Mouse (Mus musculus) hindbrain, embryonic 14.5 days (tissue): ENCODE data around the gene B3galt4. TPM values are rescaled to one million over a fixed set of nuclear protein-coding genes. Genes with fewer than 3 reads are reported as not detected.

ENCODE experiments used
- ATAC-seq: fragments of 200-750 bp; cut with Nextera tagmentation; 2 replicates; pipeline ENCODE4 v1.8.0; 2017; ENCODE audit warnings: moderate number of reproducible peaks, mild to moderate bottlenecking, moderate TSS enrichment, moderate library complexity; ENCODE audit not compliant: low FRiP score
- DNase-seq: peaks from one replicate; pipeline ENCODE4 v3.0.0-alpha.2; 2015; ENCODE audit warnings: low spot score
- H3K27ac ChIP-seq: fragments of 300-500 bp; sonication (generic); 2 replicates; pipeline ENCODE4 v1.5.1; 2014; ENCODE audit warnings: mild to moderate bottlenecking, moderate library complexity
- H3K27me3 ChIP-seq: fragments of 300-500 bp; sonication (generic); 2 replicates; pipeline ENCODE4 v1.6.1; 2014; ENCODE audit warnings: mild to moderate bottlenecking, low read length, mixed read lengths; ENCODE audit not compliant: control insufficient read depth, insufficient read depth
- H3K36me3 ChIP-seq: fragments of 300-500 bp; sonication (generic); replicated peaks from 2 replicates; pipeline ENCODE4 v1.6.1; 2014; ENCODE audit not compliant: control insufficient read depth, insufficient read depth
- H3K4me1 ChIP-seq: fragments of 300-500 bp; sonication (generic); replicated peaks from 2 replicates; pipeline ENCODE4 v1.6.1; 2014; ENCODE audit warnings: antibody characterized with exemption, low read length, mixed read lengths; ENCODE audit not compliant: control insufficient read depth, insufficient read depth
- H3K4me2 ChIP-seq: fragments of 300-500 bp; sonication (generic); replicated peaks from 2 replicates; pipeline ENCODE4 v1.6.1; 2014; ENCODE audit warnings: mild to moderate bottlenecking, moderate library complexity
- H3K4me3 ChIP-seq: fragments of 300-500 bp; sonication (generic); replicated peaks from 2 replicates; pipeline ENCODE4 v1.5.1; 2014; ENCODE audit warnings: mild to moderate bottlenecking, low read length
- H3K9ac ChIP-seq: fragments of 300-500 bp; sonication (generic); 2 replicates; pipeline ENCODE4 v1.6.1; 2014
- H3K9me3 ChIP-seq: fragments of 300-500 bp; sonication (generic); 2 replicates; pipeline ENCODE4 v1.6.1; 2016; ENCODE audit warnings: low read length; ENCODE audit not compliant: control insufficient read depth
- WGBS: fragments of 180-500 bp; shearing (Covaris S2); extraction: QIAGEN DNeasy Blood & Tissue Kit; methylation state at CpG from one replicate; pipeline ENCODE4 v1.1.7; 2014; 5-methylcytosine and 5-hydroxymethylcytosine counted together
- polyA plus RNA-seq: library from polyadenylated mRNA; unstranded; fragments of >200 nt; fragmentation: Nextera tagmentation; extraction: Ambion mirVana; gene quantifications from 2 replicates; pipeline ENCODE4 v1.2.1, GENCODE M21; 2014

The B3galt4 gene
- polyA plus RNA-seq, 1 experiment from 2014 or later, result 9.2 TPM

GRCm38 (mm10) chr17:33930280-33931158 is 20.8 kb downstream of the B3galt4 start:
- Histone ChIP-seq H3K4me1 (peaks cover 20% of the 10 kb centered on the region), H3K27me3 (no peaks in the 10 kb centered on the region), H3K9me3 (no peaks in the 10 kb centered on the region), H3K4me3 (peak overlapping the region; percentile 73), H3K4me2 (peak overlapping the region; percentile 98), H3K27ac (peak overlapping the region; percentile 97), H3K36me3 (peaks cover 39% of the 10 kb centered on the region), H3K9ac (peak overlapping the region; percentile 88)
- ATAC-seq (no peak), DNase-seq (no peak)
- under 1% methylated on average over 43 of the region's 45 CpGs for whole genome bisulfite sequencing

- Histone ChIP-seq H3K4me1 (peaks cover 20% of the 10 kb centered on the region), H3K4me2 (peak within 1 kb of the TSS; percentile 98), H3K36me3 (peaks cover 33% of the 10 kb centered on the region), H3K27ac (peak within 1 kb of the TSS; percentile 97), H3K9me3 (no peaks in the 10 kb centered on the region), H3K4me3 (peak within 1 kb of the TSS; percentile 73), H3K27me3 (no peaks in the 10 kb centered on the region), H3K9ac (peak within 1 kb of the TSS; percentile 88)
- peak; percentile 87 for ATAC-seq
- under 1% methylated on average over 70 of the region's 80 CpGs for WGBS
- DNase-seq, result peak; percentile 96
Observed at GRCm38 (mm10) chr17:33929371-33930279, 21.7 kb downstream of the B3galt4 start, which contains the start of gene Rgl2. Gene Rgl2 (plus strand): TSS chr17:33929543.

GRCm38 (mm10) chr17:33928251-33928947 is 22.9 kb downstream of the B3galt4 start:
- H3K4me3 ChIP-seq, result peak overlapping the region; percentile 73
- H3K27me3 ChIP-seq, result no peaks in the 10 kb centered on the region
- peak overlapping the region; percentile 88 for H3K9ac ChIP-seq
- peak overlapping the region; percentile 98 for H3K4me2 ChIP-seq
- DNase-seq (no peak), ATAC-seq (no peak)
- peaks cover 20% of the 10 kb centered on the region for H3K4me1 ChIP-seq
- peaks cover 23% of the 10 kb centered on the region for H3K36me3 ChIP-seq
- no peak overlapping the region for H3K27ac ChIP-seq
- 67% methylated on average over 21 of the region's 21 CpGs for WGBS
- no peaks in the 10 kb centered on the region for H3K9me3 ChIP-seq

- Histone ChIP-seq H3K27me3 (no peaks in the 10 kb centered on the region), H3K36me3 (peaks cover 13% of the 10 kb centered on the region), H3K4me1 (peaks cover 18% of the 10 kb centered on the region), H3K27ac (no peak overlapping the region), H3K4me2 (no peak overlapping the region), H3K9me3 (no peaks in the 10 kb centered on the region), H3K9ac (no peak overlapping the region), H3K4me3 (no peak overlapping the region)
- 73% methylated on average over 17 of the region's 17 CpGs for WGBS
- DNase-seq (no peak), ATAC-seq (no peak)
Observed at GRCm38 (mm10) chr17:33926207-33926932, 24.9 kb downstream of the B3galt4 start.

- no peak for DNase-seq
- Histone ChIP-seq H3K4me3 (no peak overlapping the region), H3K27ac (no peak overlapping the region), H3K4me1 (peaks cover 12% of the 10 kb centered on the region), H3K9ac (no peak overlapping the region), H3K36me3 (peaks cover 13% of the 10 kb centered on the region), H3K9me3 (no peaks in the 10 kb centered on the region), H3K27me3 (no peaks in the 10 kb centered on the region), H3K4me2 (no peak overlapping the region)
- WGBS, result 80% methylated on average over 21 of the region's 21 CpGs
- ATAC-seq, result no peak
Observed at GRCm38 (mm10) chr17:33925406-33926116, 25.7 kb downstream of the B3galt4 start.

GRCm38 (mm10) chr17:33924577-33925283 is 26.6 kb downstream of the B3galt4 start:
- no peak for ATAC-seq
- no peak overlapping the region for H3K4me3 ChIP-seq
- H3K4me2 ChIP-seq, result no peak overlapping the region
- no peaks in the 10 kb centered on the region for H3K9me3 ChIP-seq
- no peak for DNase-seq
- no peak overlapping the region for H3K9ac ChIP-seq
- H3K4me1 ChIP-seq, result peaks cover 19% of the 10 kb centered on the region; the same call in 1 of the 2 replicates
- 79% methylated on average over 10 of the region's 10 CpGs for WGBS
- H3K27me3 ChIP-seq, result no peaks in the 10 kb centered on the region
- peaks cover 13% of the 10 kb centered on the region for H3K36me3 ChIP-seq
- no peak overlapping the region for H3K27ac ChIP-seq

GRCm38 (mm10) chr17:33921361-33921760 is 29.9 kb downstream of the B3galt4 start:
- Histone ChIP-seq H3K36me3 (peaks cover 7% of the 10 kb centered on the region; the same call in 1 of the 2 replicates), H3K9me3 (no peaks in the 10 kb centered on the region), H3K27me3 (no peaks in the 10 kb centered on the region; the same call in 1 of the 2 replicates), H3K4me1 (peaks cover 23% of the 10 kb centered on the region), H3K27ac (no peak overlapping the region), H3K4me3 (no peak overlapping the region), H3K4me2 (no peak overlapping the region), H3K9ac (no peak overlapping the region; the same call in 1 of the 2 replicates)
- no peak for ATAC-seq
- WGBS, result 92% methylated on average over 7 of the region's 7 CpGs
- DNase-seq, result no peak
